Mouse (Mus musculus): ENCODE measurements at regions not wholly inside any gene's neighbourhood (a gene's known extent, or its start where the extent isn't known, plus 50 kb on each side); places are given as distances from the start of the nearest gene placed in this dataset.

DNA sequence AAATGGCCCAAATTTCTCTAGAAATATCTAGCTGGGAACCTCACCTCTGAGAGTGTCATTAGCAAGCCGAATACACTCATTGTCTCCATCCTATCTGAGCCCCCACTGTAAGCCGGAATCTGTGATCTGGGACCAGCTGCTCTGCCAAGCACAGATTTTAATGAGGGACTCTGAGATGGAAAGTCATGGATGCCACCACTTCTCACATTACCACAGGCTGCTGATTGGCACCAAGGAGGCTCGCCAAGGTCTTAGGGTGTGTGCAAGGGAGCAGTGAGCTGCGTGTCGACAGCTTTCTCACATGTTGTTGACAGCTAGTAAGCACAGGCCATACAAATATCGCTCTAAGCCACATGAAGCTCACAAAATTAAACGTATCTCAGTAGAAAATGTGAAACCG, 250.1 kb upstream of the Gm6657 start:
- TF ChIP-seq CTCF (IDR thresholded peaks at IDR 0.05; ENCODE audit: borderline replicate concordance, extremely low read depth, insufficient read depth, insufficient read length) (no peak), POLR2A (IDR thresholded peaks at IDR 0.05; ENCODE audit: borderline replicate concordance, extremely low read depth, insufficient read depth, insufficient read length, poor library complexity, severe bottlenecking) (no peak)
